ENCODE assay signal across 8 mouse cellular contexts in the genomic region with DNA sequence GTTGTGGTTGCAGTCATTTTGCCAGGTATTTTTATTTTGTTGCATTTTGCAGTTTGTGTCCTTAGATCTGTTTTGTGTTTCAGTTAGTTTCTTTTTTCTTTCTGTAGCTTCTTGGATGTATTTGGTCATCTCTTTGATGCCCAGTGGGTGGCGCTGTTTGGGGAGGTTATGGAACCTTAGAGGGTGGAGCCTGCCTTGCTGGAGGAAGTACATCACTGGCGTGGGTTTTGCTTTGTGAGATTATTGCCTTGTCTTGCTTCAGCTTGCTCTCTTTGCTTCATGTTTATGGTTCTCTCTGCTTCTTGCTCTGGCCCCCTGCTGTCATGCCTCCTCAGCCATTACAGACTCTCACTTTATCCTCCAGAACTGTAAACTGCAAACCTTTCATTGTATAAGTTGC. TPM values are rescaled to one million over a fixed set of nuclear protein-coding genes. Genes with fewer than 3 reads are reported as not detected.
DNase-seq lines count a peak whose midpoint lies in the region; ATAC-seq and TF ChIP-seq lines count a peak whose summit lies in the region.
"Had no signal": no experiment of that assay in that cellular context is flagged by ENCODE, and none has a peak within 500 bp of the region (broad histone marks: within the 10 kb centered on the region; RNA-seq: fewer than 3 reads in every experiment).

No protein-coding gene starts in this region.

- no peak overlapping the region for H3K9ac ChIP-seq in midbrain, postnatal 0 days (replicated peaks; ENCODE audit: low read length, poor library complexity, severe bottlenecking)
- no peak overlapping the region for H3K9ac ChIP-seq in midbrain, embryonic 15.5 days
- no peak overlapping the region for H3K9ac ChIP-seq in embryonic facial prominence, embryonic 11.5 days (replicated peaks; ENCODE audit: low read length)
- H3K9ac ChIP-seq in liver, embryonic 13.5 days, result no peak overlapping the region

- no peaks in the 10 kb centered on the region for H3K27me3 ChIP-seq in midbrain, postnatal 0 days (ENCODE audit: insufficient read depth, low read length)
- H3K27me3 ChIP-seq in midbrain, embryonic 15.5 days (replicated peaks), result no peaks in the 10 kb centered on the region
- H3K27me3 ChIP-seq in embryonic facial prominence, embryonic 11.5 days (ENCODE audit: control insufficient read depth, insufficient read depth, low read length), result no peaks in the 10 kb centered on the region
- H3K27me3 ChIP-seq in liver, embryonic 13.5 days, result no peaks in the 10 kb centered on the region
- no peaks in the 10 kb centered on the region for H3K27me3 ChIP-seq in hindbrain, embryonic 10.5 days (ENCODE audit: insufficient read depth, poor library complexity, severe bottlenecking)

- DNase-seq in midbrain, postnatal 0 days (ENCODE audit: low spot score), result peak; percentile 40
- DNase-seq in T-cell, adult 2 months (ENCODE audit: low spot score), result peak; percentile 69
- peak; percentile 33 for DNase-seq in embryonic facial prominence, embryonic 11.5 days (ENCODE audit: low spot score)
- peak; percentile 6 for DNase-seq in liver, embryonic 13.5 days
- DNase-seq in spleen, adult 12 weeks (ENCODE audit: low spot score), result peak; percentile 40
- no peak for DNase-seq in hindbrain, embryonic 10.5 days (ENCODE audit: low spot score)

- no peaks in the 10 kb centered on the region for H3K4me1 ChIP-seq in midbrain, postnatal 0 days (ENCODE audit: insufficient read depth, low read length)
- H3K4me1 ChIP-seq in midbrain, embryonic 15.5 days, result no peaks in the 10 kb centered on the region
- no peaks in the 10 kb centered on the region for H3K4me1 ChIP-seq in embryonic facial prominence, embryonic 11.5 days (ENCODE audit: control insufficient read depth, insufficient read depth, low read length)
- peaks cover 3% of the 10 kb centered on the region; the same call in 1 of the 2 replicates for H3K4me1 ChIP-seq in liver, embryonic 13.5 days (replicated peaks)
- 0 out of 2 replicates have a peak, but pooled peaks cover 5% of the 10 kb centered on the region for H3K4me1 ChIP-seq in hindbrain, embryonic 10.5 days (replicated peaks)

- no peak overlapping the region for H3K27ac ChIP-seq in midbrain, postnatal 0 days (ENCODE audit: low read depth, low read length)
- H3K27ac ChIP-seq in midbrain, embryonic 15.5 days, result no peak overlapping the region
- no peak overlapping the region for H3K27ac ChIP-seq in embryonic facial prominence, embryonic 11.5 days (replicated peaks; ENCODE audit: low read depth, low read length)
- H3K27ac ChIP-seq in liver, embryonic 13.5 days, result no peak overlapping the region
- H3K27ac ChIP-seq in hindbrain, embryonic 10.5 days, result no peak overlapping the region

- peak; percentile 59 for TF ChIP-seq CTCF in midbrain, postnatal 0 days (IDR thresholded peaks at IDR 0.05)

- H3K9me3 ChIP-seq in midbrain, postnatal 0 days (ENCODE audit: low read length), result no peaks in the 10 kb centered on the region
- no peaks in the 10 kb centered on the region for H3K9me3 ChIP-seq in midbrain, embryonic 15.5 days
- no peaks in the 10 kb centered on the region for H3K9me3 ChIP-seq in embryonic facial prominence, embryonic 11.5 days (replicated peaks; ENCODE audit: control insufficient read depth, low read length)
- H3K9me3 ChIP-seq in liver, embryonic 13.5 days (replicated peaks), result no peaks in the 10 kb centered on the region
- H3K9me3 ChIP-seq in hindbrain, embryonic 10.5 days, result no peaks in the 10 kb centered on the region

- no peak overlapping the region for H3K4me2 ChIP-seq in midbrain, postnatal 0 days (ENCODE audit: low read depth, low read length, poor library complexity, severe bottlenecking)
- H3K4me2 ChIP-seq in midbrain, embryonic 15.5 days, result no peak overlapping the region
- H3K4me2 ChIP-seq in embryonic facial prominence, embryonic 11.5 days (ENCODE audit: low read depth, low read length), result no peak overlapping the region
- no peak overlapping the region for H3K4me2 ChIP-seq in liver, embryonic 13.5 days

- 33% methylated on average over 2 of the region's 2 CpGs for WGBS in midbrain, postnatal 0 days
- 22% methylated on average over 2 of the region's 2 CpGs for WGBS in midbrain, embryonic 15.5 days
- 34% methylated on average over 2 of the region's 2 CpGs for WGBS in embryonic facial prominence, embryonic 11.5 days
- WGBS in liver, embryonic 13.5 days (ENCODE audit: insufficient replicate concordance), result 9% methylated on average over 2 of the region's 2 CpGs
- WGBS in hindbrain, embryonic 10.5 days, result 40% methylated on average over 2 of the region's 2 CpGs

- no peak for ATAC-seq in midbrain, postnatal 0 days (ENCODE audit: low FRiP score)
- ATAC-seq in midbrain, embryonic 15.5 days (replicated peaks), result no peak
- no peak for ATAC-seq in embryonic facial prominence, embryonic 11.5 days (replicated peaks; ENCODE audit: insufficient number of reproducible peaks, low FRiP score, low TSS enrichment, low read depth)
- no peak for ATAC-seq in liver, embryonic 13.5 days (ENCODE audit: low read depth)

- no peak overlapping the region for H3K4me3 ChIP-seq in midbrain, postnatal 0 days (ENCODE audit: low read depth, low read length)
- no peak overlapping the region for H3K4me3 ChIP-seq in midbrain, embryonic 15.5 days
- H3K4me3 ChIP-seq in embryonic facial prominence, embryonic 11.5 days (ENCODE audit: low read depth, low read length), result no peak overlapping the region
- no peak overlapping the region for H3K4me3 ChIP-seq in liver, embryonic 13.5 days (replicated peaks)
- no peak overlapping the region for H3K4me3 ChIP-seq in hindbrain, embryonic 10.5 days

- H3K36me3 ChIP-seq in midbrain, postnatal 0 days (ENCODE audit: insufficient read depth, low read length), result no peaks in the 10 kb centered on the region
- no peaks in the 10 kb centered on the region for H3K36me3 ChIP-seq in midbrain, embryonic 15.5 days (replicated peaks)
- H3K36me3 ChIP-seq in embryonic facial prominence, embryonic 11.5 days (replicated peaks; ENCODE audit: control insufficient read depth, insufficient read depth, low read depth, low read length), result no peaks in the 10 kb centered on the region
- H3K36me3 ChIP-seq in liver, embryonic 13.5 days, result no peaks in the 10 kb centered on the region
- no peaks in the 10 kb centered on the region for H3K36me3 ChIP-seq in hindbrain, embryonic 10.5 days

RNA-seq across cellular contexts. Expression of a gene that starts 20.3 kb away (rescaled TPM):
- 0.66 and 1.5 TPM in 2 replicates for total RNA-seq in midbrain, postnatal 0 days (2014; rRNA removed)
- 0.20 and 0.44 TPM in 2 replicates for polyA plus RNA-seq in midbrain, postnatal 0 days (2015; fragmentation: Nextera tagmentation; extraction: Ambion mirVana)
- 0.29 and 0.30 TPM in 2 replicates for polyA plus RNA-seq in midbrain, embryonic 15.5 days (2015; fragmentation: Nextera tagmentation; extraction: Ambion mirVana)
- 0.10 TPM in 1 of 2 replicates, not detected in the other for polyA plus RNA-seq in embryonic facial prominence, embryonic 11.5 days (2014; fragmentation: Nextera tagmentation; extraction: Ambion mirVana)
- polyA plus RNA-seq in liver, embryonic 13.5 days (2015; fragmentation: Nextera tagmentation; extraction: Ambion mirVana), result not detected in 2 replicates
- 0.07 TPM in 1 of 2 replicates, not detected in the other for polyA plus RNA-seq in hindbrain, embryonic 10.5 days (2016; fragmentation: Nextera tagmentation; extraction: Ambion mirVana)
- polyA plus RNA-seq: lung, embryonic 16.5 days had no signal

RNA-seq across cellular contexts. Expression of a gene that starts 34.8 kb away (rescaled TPM):
- 24.8 and 25.7 TPM in 2 replicates for total RNA-seq in midbrain, postnatal 0 days (2014; rRNA removed)
- polyA plus RNA-seq in midbrain, postnatal 0 days (2015; fragmentation: Nextera tagmentation; extraction: Ambion mirVana), result 11.4 and 13.1 TPM in 2 replicates
- polyA plus RNA-seq in midbrain, embryonic 15.5 days (2015; fragmentation: Nextera tagmentation; extraction: Ambion mirVana), result 9.9 and 10.2 TPM in 2 replicates
- polyA plus RNA-seq in embryonic facial prominence, embryonic 11.5 days (2014; fragmentation: Nextera tagmentation; extraction: Ambion mirVana), result 3.2 and 4.1 TPM in 2 replicates
- 2.4 and 2.5 TPM in 2 replicates for polyA plus RNA-seq in liver, embryonic 13.5 days (2015; fragmentation: Nextera tagmentation; extraction: Ambion mirVana)
- 3.3 TPM in 2 replicates for polyA plus RNA-seq in hindbrain, embryonic 10.5 days (2016; fragmentation: Nextera tagmentation; extraction: Ambion mirVana)
